Mouse (Mus musculus) erythroblast, embryonic 14.5 days (primary cell): ENCODE data around the gene Nav3.

ENCODE experiments used
- GATA1 ChIP-seq: IDR thresholded peaks from 2 replicates; pipeline ENCODE4 v1.6.1; 2012; ENCODE audit warnings: low read length, inconsistent platforms, mixed read lengths
- TAL1 ChIP-seq: IDR thresholded peaks from 3 replicates; pipeline ENCODE4 v1.6.1; 2012; ENCODE audit warnings: low read length, inconsistent platforms, mixed read lengths

- no peak for TF ChIP-seq TAL1
- TF ChIP-seq GATA1 = no peak
Measured at GRCm38 (mm10) chr10:110160894-110161293, 295.1 kb downstream of the Nav3 start.
